Mouse (Mus musculus): ENCODE results near the gene Slc26a1.

DNA sequence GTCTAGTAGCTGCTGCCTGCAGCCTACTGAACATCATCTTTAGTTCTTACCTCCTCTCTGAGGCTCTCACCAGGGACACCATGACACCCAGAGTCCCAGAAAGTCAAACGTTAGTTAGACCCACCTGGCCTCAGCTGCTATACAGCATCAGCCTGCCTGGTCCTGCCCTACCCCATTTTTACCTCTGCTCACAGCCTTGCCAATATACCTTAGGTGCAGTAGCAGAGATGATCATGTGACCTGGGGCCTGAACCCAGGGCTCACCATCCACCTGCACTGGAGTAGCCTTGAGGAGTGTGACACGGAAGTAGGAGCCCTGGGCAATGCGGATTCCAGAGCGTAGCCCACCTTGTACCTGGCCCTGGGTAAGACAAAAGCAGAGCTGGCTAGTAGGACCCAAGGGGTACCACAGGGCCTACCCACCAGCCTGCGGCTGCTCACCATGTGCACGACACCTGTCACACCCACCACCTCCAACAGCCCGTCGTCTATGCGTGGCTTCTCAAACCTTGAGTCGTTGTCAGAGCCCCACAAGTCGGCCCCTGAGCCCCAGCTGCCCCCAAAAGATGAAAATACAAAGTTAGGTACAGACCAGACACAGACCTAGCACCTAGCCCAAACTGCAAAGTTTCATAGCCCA is 26.3 kb downstream of the Slc26a1 start:
- TF ChIP-seq POLR2A (IDR thresholded peaks at IDR 0.05; ENCODE audit: insufficient read depth, low read length) (no peak), CTCF (IDR thresholded peaks at IDR 0.05; ENCODE audit: low read depth, low read length) (no peak)
